Mouse (Mus musculus) ovary, adult 2 months (tissue): ENCODE measurements around the gene Casp12. TPM values are rescaled to one million over a fixed set of nuclear protein-coding genes. Genes with fewer than 3 reads are reported as not detected.

ENCODE experiments used
- polyA plus RNA-seq: library from polyadenylated mRNA; depleted of rRNA; stranded (reverse); fragments of >200 nt; gene quantifications from 2 replicates; pipeline ENCODE4 v1.2.3, GENCODE M21; 2012; rRNA removed

Casp12 gene
- 0.37 and 1.3 TPM in 2 replicates for polyA plus RNA-seq

GRCm38 (mm10) chr9:5345291-5345898 lies at the start of gene Casp12:
Gene Casp12 (plus strand): TSS chr9:5345430.

GRCm38 (mm10) chr9:5298329-5299131 lies 46.7 kb upstream of the Casp12 start, which contains the start of gene Casp1:
Gene Casp1 (plus strand): TSS chr9:5298517.

GRCm38 (mm10) chr9:5308561-5308960 lies 36.7 kb upstream of the Casp12 start, which contains the start of gene Casp4:
Gene Casp4 (plus strand): TSS chr9:5308828.

Other genes starting within 250 kb of the Casp12 start
- gene Casp1, start 46.9 kb upstream of the Casp12 start, polyA plus RNA-seq = 0.12 TPM in 1 of 2 replicates, not detected in the other
- gene Casp4, start 36.6 kb upstream of the Casp12 start, polyA plus RNA-seq = 1.7 and 2.4 TPM in 2 replicates